Mouse (Mus musculus): ENCODE measurements at regions not wholly inside any gene's neighbourhood (a gene's known extent, or its start where the extent isn't known, plus 50 kb on each side); places are given as distances from the start of the nearest gene placed in this dataset.

DNA sequence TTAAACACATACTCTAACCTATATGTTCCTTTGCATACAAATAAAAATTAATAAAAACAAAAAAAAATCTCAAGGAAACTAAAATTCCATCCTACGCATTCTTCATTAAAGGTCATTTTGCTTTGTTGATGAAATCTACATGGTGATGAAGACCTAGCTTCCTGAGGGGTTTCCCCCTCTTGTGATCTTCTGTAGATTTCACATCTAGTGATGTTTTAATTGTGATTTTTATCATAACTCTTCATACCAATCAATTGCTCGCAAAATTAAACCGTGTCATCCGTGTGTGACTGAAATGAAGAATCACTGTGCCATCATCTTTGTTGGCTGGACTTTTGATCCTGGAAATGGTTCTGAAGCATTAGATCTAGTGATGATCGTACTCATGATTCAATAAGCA is 725.4 kb upstream of the 4930412O13Rik start:
- TF ChIP-seq CTCF (IDR thresholded peaks at IDR 0.05; ENCODE audit: low read depth) (no peak), EP300 (optimal IDR thresholded peaks at IDR 0.05) (no peak)

All from stomach, postnatal 0 days (tissue).